Mouse (Mus musculus) hindbrain, embryonic 14.5 days (tissue): ENCODE data around the gene Krtcap2. TPM values are rescaled to one million over a fixed set of nuclear protein-coding genes. Genes with fewer than 3 reads are reported as not detected.

Experiments used
- ATAC-seq: fragments of 200-750 bp; cut with Nextera tagmentation; 2 replicates; pipeline ENCODE4 v1.8.0; 2017; ENCODE audit warnings: moderate number of reproducible peaks, mild to moderate bottlenecking, moderate TSS enrichment, moderate library complexity; ENCODE audit not compliant: low FRiP score
- DNase-seq: peaks from one replicate; pipeline ENCODE4 v3.0.0-alpha.2; 2015; ENCODE audit warnings: low spot score
- H3K27ac ChIP-seq: fragments of 300-500 bp; sonication (generic); 2 replicates; pipeline ENCODE4 v1.5.1; 2014; ENCODE audit warnings: mild to moderate bottlenecking, moderate library complexity
- H3K27me3 ChIP-seq: fragments of 300-500 bp; sonication (generic); 2 replicates; pipeline ENCODE4 v1.6.1; 2014; ENCODE audit warnings: mild to moderate bottlenecking, low read length, mixed read lengths; ENCODE audit not compliant: control insufficient read depth, insufficient read depth
- H3K36me3 ChIP-seq: fragments of 300-500 bp; sonication (generic); replicated peaks from 2 replicates; pipeline ENCODE4 v1.6.1; 2014; ENCODE audit not compliant: control insufficient read depth, insufficient read depth
- H3K4me1 ChIP-seq: fragments of 300-500 bp; sonication (generic); replicated peaks from 2 replicates; pipeline ENCODE4 v1.6.1; 2014; ENCODE audit warnings: antibody characterized with exemption, low read length, mixed read lengths; ENCODE audit not compliant: control insufficient read depth, insufficient read depth
- H3K4me2 ChIP-seq: fragments of 300-500 bp; sonication (generic); replicated peaks from 2 replicates; pipeline ENCODE4 v1.6.1; 2014; ENCODE audit warnings: mild to moderate bottlenecking, moderate library complexity
- H3K4me3 ChIP-seq: fragments of 300-500 bp; sonication (generic); replicated peaks from 2 replicates; pipeline ENCODE4 v1.5.1; 2014; ENCODE audit warnings: mild to moderate bottlenecking, low read length
- H3K9ac ChIP-seq: fragments of 300-500 bp; sonication (generic); 2 replicates; pipeline ENCODE4 v1.6.1; 2014
- H3K9me3 ChIP-seq: fragments of 300-500 bp; sonication (generic); 2 replicates; pipeline ENCODE4 v1.6.1; 2016; ENCODE audit warnings: low read length; ENCODE audit not compliant: control insufficient read depth
- WGBS: fragments of 180-500 bp; shearing (Covaris S2); extraction: QIAGEN DNeasy Blood & Tissue Kit; methylation state at CpG from one replicate; pipeline ENCODE4 v1.1.7; 2014; 5-methylcytosine and 5-hydroxymethylcytosine counted together
- polyA plus RNA-seq: library from polyadenylated mRNA; unstranded; fragments of >200 nt; fragmentation: Nextera tagmentation; extraction: Ambion mirVana; gene quantifications from 2 replicates; pipeline ENCODE4 v1.2.1, GENCODE M21; 2014

The Krtcap2 gene
- polyA plus RNA-seq, 1 experiment from 2014 or later = 224 TPM

- Histone ChIP-seq H3K4me1 (peaks cover 28% of the 10 kb centered on the region), H3K36me3 (no peaks in the 10 kb centered on the region), H3K4me3 (peak overlapping the region; percentile 46), H3K27ac (no peak overlapping the region), H3K4me2 (peak overlapping the region; percentile 95), H3K9ac (peak overlapping the region; percentile 61), H3K9me3 (no peaks in the 10 kb centered on the region), H3K27me3 (peaks cover 29% of the 10 kb centered on the region)
- no peak for ATAC-seq
- DNase-seq = peak; percentile 89
- WGBS = 11% methylated on average over 20 of the region's 20 CpGs
These were observed 36.0 kb downstream of the Krtcap2 start for GRCm38 (mm10) chr3:89281579-89282290.

GRCm38 (mm10) chr3:89282291-89282643 lies 36.5 kb downstream of the Krtcap2 start:
- no peaks in the 10 kb centered on the region for H3K36me3 ChIP-seq
- no peak overlapping the region for H3K27ac ChIP-seq
- no peaks in the 10 kb centered on the region for H3K9me3 ChIP-seq
- H3K4me1 ChIP-seq = peaks cover 28% of the 10 kb centered on the region
- ATAC-seq (no peak), DNase-seq (no peak)
- no peak overlapping the region; the same call in 1 of the 2 replicates for H3K4me2 ChIP-seq
- peaks cover 29% of the 10 kb centered on the region for H3K27me3 ChIP-seq
- H3K9ac ChIP-seq = no peak overlapping the region
- H3K4me3 ChIP-seq = no peak overlapping the region
- WGBS = 19% methylated on average over 4 of the region's 4 CpGs

GRCm38 (mm10) chr3:89284261-89284660 lies 38.5 kb downstream of the Krtcap2 start:
- no peak for ATAC-seq
- Histone ChIP-seq H3K4me1 (peaks cover 23% of the 10 kb centered on the region), H3K4me2 (no peak overlapping the region), H3K27ac (no peak overlapping the region), H3K4me3 (no peak overlapping the region), H3K9me3 (no peaks in the 10 kb centered on the region), H3K9ac (no peak overlapping the region), H3K36me3 (no peaks in the 10 kb centered on the region), H3K27me3 (peaks cover 17% of the 10 kb centered on the region)
- DNase-seq = no peak
- WGBS = 95% methylated on average over 3 of the region's 3 CpGs

DNA sequence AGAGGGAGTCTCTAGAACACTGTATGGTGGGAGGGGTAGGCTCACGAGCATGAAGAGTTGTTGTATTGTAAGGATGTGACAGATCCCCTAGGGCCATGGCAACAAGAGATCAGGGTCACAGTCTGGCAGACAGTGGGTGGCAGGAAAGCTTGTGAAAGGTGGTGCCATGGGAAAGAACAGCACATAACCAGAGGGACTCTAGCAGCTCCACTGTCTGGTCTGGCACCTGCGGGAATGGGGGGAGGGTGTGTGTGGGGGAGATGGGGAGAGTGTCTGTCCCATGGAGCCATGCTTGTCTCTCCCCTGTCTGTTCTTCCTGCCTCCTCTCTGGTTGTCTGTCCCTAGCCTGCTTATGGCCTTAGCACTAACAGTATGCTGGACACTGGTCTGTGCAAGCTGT lies 39.8 kb downstream of the Krtcap2 start:
- DNase-seq (no peak), ATAC-seq (no peak)
- Histone ChIP-seq H3K4me2 (no peak overlapping the region), H3K4me1 (peaks cover 11% of the 10 kb centered on the region; the same call in 1 of the 2 replicates), H3K36me3 (no peaks in the 10 kb centered on the region), H3K4me3 (no peak overlapping the region), H3K27me3 (peaks cover 15% of the 10 kb centered on the region), H3K9me3 (no peaks in the 10 kb centered on the region), H3K27ac (no peak overlapping the region), H3K9ac (no peak overlapping the region)
- 37% methylated on average over 2 of the region's 2 CpGs for WGBS

DNA sequence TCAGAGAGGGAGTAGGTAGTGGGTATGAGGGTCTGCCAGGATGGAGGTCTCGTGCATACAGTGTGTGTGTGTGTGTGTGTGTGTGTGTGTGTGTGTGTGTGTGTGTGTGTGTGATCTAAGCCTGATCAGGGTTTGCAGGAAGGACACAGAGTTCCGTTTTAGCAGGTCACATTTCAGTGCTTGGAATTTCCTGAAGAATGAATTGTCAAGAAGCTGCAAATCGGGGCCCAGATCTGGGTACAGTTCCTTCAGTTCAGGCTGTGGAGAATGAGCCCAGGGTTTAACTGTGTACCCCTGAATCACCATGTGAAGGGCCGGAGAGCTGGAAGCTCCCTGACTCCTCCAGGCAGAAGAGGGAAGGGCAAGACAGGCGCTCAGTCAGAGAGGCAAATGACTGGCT lies 41.5 kb downstream of the Krtcap2 start:
- no peak overlapping the region for H3K9ac ChIP-seq
- H3K27me3 ChIP-seq = 0 out of 2 replicates have a peak, but pooled peaks cover 2% of the 10 kb centered on the region
- no peak overlapping the region for H3K4me3 ChIP-seq
- no peak overlapping the region for H3K4me2 ChIP-seq
- H3K4me1 ChIP-seq = no peaks in the 10 kb centered on the region
- H3K36me3 ChIP-seq = no peaks in the 10 kb centered on the region
- WGBS = 73% methylated on average over 5 of the region's 5 CpGs
- no peaks in the 10 kb centered on the region for H3K9me3 ChIP-seq
- no peak overlapping the region for H3K27ac ChIP-seq
- ATAC-seq (no peak), DNase-seq (no peak)

- Histone ChIP-seq H3K36me3 (no peaks in the 10 kb centered on the region), H3K9ac (no peak overlapping the region), H3K4me1 (no peaks in the 10 kb centered on the region), H3K9me3 (no peaks in the 10 kb centered on the region), H3K4me3 (no peak overlapping the region), H3K4me2 (no peak overlapping the region), H3K27me3 (no peaks in the 10 kb centered on the region), H3K27ac (no peak overlapping the region)
- WGBS = 54% methylated on average over 7 of the region's 7 CpGs
- ATAC-seq (no peak), DNase-seq (no peak)
These were observed 42.8 kb downstream of the Krtcap2 start for GRCm38 (mm10) chr3:89288503-89288928.

GRCm38 (mm10) chr3:89291874-89292273 lies 46.1 kb downstream of the Krtcap2 start:
- Histone ChIP-seq H3K27me3 (no peaks in the 10 kb centered on the region), H3K9me3 (no peaks in the 10 kb centered on the region), H3K9ac (no peak overlapping the region), H3K36me3 (no peaks in the 10 kb centered on the region), H3K27ac (no peak overlapping the region), H3K4me1 (no peaks in the 10 kb centered on the region), H3K4me2 (no peak overlapping the region), H3K4me3 (no peak overlapping the region)
- ATAC-seq (no peak), DNase-seq (no peak)
- 81% methylated on average over 10 of the region's 10 CpGs for WGBS

DNA sequence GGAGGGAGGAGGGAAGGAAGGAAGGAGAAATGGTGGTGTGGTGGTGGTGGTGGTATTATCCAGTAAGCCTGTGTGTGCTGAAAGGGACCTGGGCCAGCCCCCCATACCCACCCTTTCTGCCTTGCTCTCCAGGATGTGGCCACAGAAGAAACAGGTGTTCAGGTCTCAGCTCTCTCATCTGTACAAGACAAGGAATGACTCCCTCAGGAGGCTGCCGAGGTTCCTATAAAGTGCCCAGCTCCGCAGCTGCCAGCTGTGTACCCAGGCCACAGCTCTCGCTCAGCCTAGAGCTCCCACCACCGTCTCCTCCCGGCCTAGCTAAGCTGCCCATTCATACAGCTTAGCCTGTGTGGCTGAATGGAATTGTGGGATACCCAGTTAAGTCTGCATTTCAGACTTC lies 46.5 kb downstream of the Krtcap2 start:
- Histone ChIP-seq H3K9ac (no peak overlapping the region), H3K27me3 (no peaks in the 10 kb centered on the region), H3K36me3 (no peaks in the 10 kb centered on the region), H3K4me2 (no peak overlapping the region), H3K9me3 (no peaks in the 10 kb centered on the region), H3K4me1 (no peaks in the 10 kb centered on the region), H3K27ac (no peak overlapping the region), H3K4me3 (no peak overlapping the region)
- 64% methylated on average over 5 of the region's 5 CpGs for WGBS
- no peak for ATAC-seq
- no peak for DNase-seq

GRCm38 (mm10) chr3:89293247-89293918 lies 47.6 kb downstream of the Krtcap2 start:
- no peak for DNase-seq
- no peaks in the 10 kb centered on the region for H3K27me3 ChIP-seq

More at GRCm38 (mm10) chr3:89293247-89293918, 47.6 kb downstream of the Krtcap2 start:
- Histone ChIP-seq H3K9ac (no peak overlapping the region), H3K9me3 (no peaks in the 10 kb centered on the region), H3K36me3 (no peaks in the 10 kb centered on the region), H3K27ac (no peak overlapping the region), H3K4me1 (no peaks in the 10 kb centered on the region), H3K4me3 (no peak overlapping the region), H3K4me2 (no peak overlapping the region)
- no peak for ATAC-seq
- WGBS = 92% methylated on average over 11 of the region's 11 CpGs
